Mouse (Mus musculus): ENCODE results near the gene Abhd4. TPM values are rescaled to one million over a fixed set of nuclear protein-coding genes. Genes with fewer than 3 reads are reported as not detected.

Gene Abhd4
- polyA plus RNA-seq, 1 experiment from 2014 or later = 42.1 TPM

GRCm38 (mm10) chr14:54208741-54209140, 45.2 kb upstream of the Abhd4 start:
- no peaks in the 10 kb centered on the region for H3K9me3 ChIP-seq (ENCODE audit: low read depth, low read length)
- H3K27me3 ChIP-seq (ENCODE audit: insufficient read depth, low read length) = no peaks in the 10 kb centered on the region
- H3K9ac ChIP-seq = no peak overlapping the region
- no peak overlapping the region for H3K4me2 ChIP-seq
- H3K36me3 ChIP-seq (ENCODE audit: insufficient read depth) = no peaks in the 10 kb centered on the region
- peaks cover 14% of the 10 kb centered on the region; the same call in 1 of the 2 replicates for H3K4me1 ChIP-seq (ENCODE audit: insufficient read depth)
- H3K4me3 ChIP-seq (ENCODE audit: low read depth, low read length) = no peak overlapping the region
- H3K27ac ChIP-seq (ENCODE audit: low read depth) = no peak overlapping the region
- 57% methylated on average over 6 of the region's 6 CpGs for WGBS
- no peak for ATAC-seq (ENCODE audit: insufficient read depth)
- no peak for DNase-seq
- no peak for TF ChIP-seq CTCF (IDR thresholded peaks at IDR 0.05; ENCODE audit: low read depth)

- H3K27ac ChIP-seq (ENCODE audit: low read depth) = no peak overlapping the region
- H3K36me3 ChIP-seq (ENCODE audit: insufficient read depth) = no peaks in the 10 kb centered on the region
- no peaks in the 10 kb centered on the region for H3K9me3 ChIP-seq (ENCODE audit: low read depth, low read length)
- ATAC-seq (ENCODE audit: insufficient read depth) = no peak
- H3K9ac ChIP-seq = no peak overlapping the region
- H3K4me1 ChIP-seq (ENCODE audit: insufficient read depth) = peaks cover 18% of the 10 kb centered on the region; the same call in 1 of the 2 replicates
- no peak for DNase-seq
- no peak for TF ChIP-seq CTCF (IDR thresholded peaks at IDR 0.05; ENCODE audit: low read depth)
- H3K27me3 ChIP-seq (ENCODE audit: insufficient read depth, low read length) = no peaks in the 10 kb centered on the region
- no peak overlapping the region for H3K4me2 ChIP-seq
- H3K4me3 ChIP-seq (ENCODE audit: low read depth, low read length) = no peak overlapping the region
- 64% methylated on average over 5 of the region's 5 CpGs for WGBS
These were observed 44.1 kb upstream of the Abhd4 start for GRCm38 (mm10) chr14:54209932-54210331.

- no peak for DNase-seq
- Histone ChIP-seq H3K4me3 (ENCODE audit: low read depth, low read length) (no peak overlapping the region), H3K9me3 (ENCODE audit: low read depth, low read length) (no peaks in the 10 kb centered on the region), H3K27me3 (ENCODE audit: insufficient read depth, low read length) (no peaks in the 10 kb centered on the region), H3K36me3 (ENCODE audit: insufficient read depth) (no peaks in the 10 kb centered on the region), H3K4me1 (ENCODE audit: insufficient read depth) (peaks cover 20% of the 10 kb centered on the region; the same call in 1 of the 2 replicates), H3K4me2 (no peak overlapping the region), H3K27ac (ENCODE audit: low read depth) (no peak overlapping the region), H3K9ac (no peak overlapping the region)
- no peak for TF ChIP-seq CTCF (IDR thresholded peaks at IDR 0.05; ENCODE audit: low read depth)
- 83% methylated on average over 2 of the region's 2 CpGs for WGBS
- no peak for ATAC-seq (ENCODE audit: insufficient read depth)
These were observed 43.6 kb upstream of the Abhd4 start for GRCm38 (mm10) chr14:54210401-54210800.

- no peak for TF ChIP-seq CTCF (IDR thresholded peaks at IDR 0.05; ENCODE audit: low read depth)
- Histone ChIP-seq H3K4me1 (ENCODE audit: insufficient read depth) (peaks cover 15% of the 10 kb centered on the region; the same call in 1 of the 2 replicates), H3K4me3 (ENCODE audit: low read depth, low read length) (no peak overlapping the region), H3K4me2 (no peak overlapping the region), H3K36me3 (ENCODE audit: insufficient read depth) (no peaks in the 10 kb centered on the region), H3K9me3 (ENCODE audit: low read depth, low read length) (no peaks in the 10 kb centered on the region), H3K27ac (ENCODE audit: low read depth) (no peak overlapping the region), H3K9ac (no peak overlapping the region), H3K27me3 (ENCODE audit: insufficient read depth, low read length) (no peaks in the 10 kb centered on the region)
- DNase-seq = no peak
- ATAC-seq (ENCODE audit: insufficient read depth) = no peak
- WGBS = 88% methylated on average over 8 of the region's 8 CpGs
These were observed 42.8 kb upstream of the Abhd4 start for GRCm38 (mm10) chr14:54211199-54211598.

GRCm38 (mm10) chr14:54211755-54212154, 42.2 kb upstream of the Abhd4 start:
- ATAC-seq (ENCODE audit: insufficient read depth) (no peak), DNase-seq (no peak)
- H3K4me2 ChIP-seq = no peak overlapping the region
- WGBS = 87% methylated on average over 5 of the region's 5 CpGs
- peaks cover 9% of the 10 kb centered on the region; the same call in 1 of the 2 replicates for H3K4me1 ChIP-seq (ENCODE audit: insufficient read depth)
- TF ChIP-seq CTCF (IDR thresholded peaks at IDR 0.05; ENCODE audit: low read depth) = no peak
- H3K27me3 ChIP-seq (ENCODE audit: insufficient read depth, low read length) = no peaks in the 10 kb centered on the region
- H3K9ac ChIP-seq = no peak overlapping the region
- no peaks in the 10 kb centered on the region for H3K36me3 ChIP-seq (ENCODE audit: insufficient read depth)
- no peaks in the 10 kb centered on the region for H3K9me3 ChIP-seq (ENCODE audit: low read depth, low read length)
- no peak overlapping the region for H3K27ac ChIP-seq (ENCODE audit: low read depth)
- no peak overlapping the region for H3K4me3 ChIP-seq (ENCODE audit: low read depth, low read length)

- H3K4me3 ChIP-seq (ENCODE audit: low read depth, low read length) = no peak overlapping the region
- H3K36me3 ChIP-seq (ENCODE audit: insufficient read depth) = no peaks in the 10 kb centered on the region
- H3K27me3 ChIP-seq (ENCODE audit: insufficient read depth, low read length) = no peaks in the 10 kb centered on the region
- no peak for TF ChIP-seq CTCF (IDR thresholded peaks at IDR 0.05; ENCODE audit: low read depth)
- H3K27ac ChIP-seq (ENCODE audit: low read depth) = no peak overlapping the region
- 0 out of 2 replicates have a peak, but pooled peaks cover 6% of the 10 kb centered on the region for H3K4me1 ChIP-seq (ENCODE audit: insufficient read depth)
- H3K9ac ChIP-seq = no peak overlapping the region
- DNase-seq (no peak), ATAC-seq (ENCODE audit: insufficient read depth) (no peak)
- H3K9me3 ChIP-seq (ENCODE audit: low read depth, low read length) = no peaks in the 10 kb centered on the region
- WGBS = 79% methylated on average over 2 of the region's 2 CpGs
- H3K4me2 ChIP-seq = no peak overlapping the region
These were observed 40.3 kb upstream of the Abhd4 start for GRCm38 (mm10) chr14:54213734-54214133.

GRCm38 (mm10) chr14:54214477-54214876, 39.5 kb upstream of the Abhd4 start:
- 17% methylated on average over 2 of the region's 2 CpGs for WGBS
- Histone ChIP-seq H3K4me1 (ENCODE audit: insufficient read depth) (0 out of 2 replicates have a peak, but pooled peaks cover 6% of the 10 kb centered on the region), H3K27ac (ENCODE audit: low read depth) (peak overlapping the region; percentile 30; the same call in 1 of the 2 replicates), H3K4me3 (ENCODE audit: low read depth, low read length) (no peak overlapping the region), H3K27me3 (ENCODE audit: insufficient read depth, low read length) (no peaks in the 10 kb centered on the region), H3K4me2 (no peak overlapping the region), H3K9ac (no peak overlapping the region), H3K36me3 (ENCODE audit: insufficient read depth) (no peaks in the 10 kb centered on the region), H3K9me3 (ENCODE audit: low read depth, low read length) (no peaks in the 10 kb centered on the region)
- TF ChIP-seq CTCF (IDR thresholded peaks at IDR 0.05; ENCODE audit: low read depth) = no peak
- no peak for ATAC-seq (ENCODE audit: insufficient read depth)
- DNase-seq = no peak

Data from lung, embryonic 14.5 days (tissue).